Mouse (Mus musculus) heart, adult 2 months (tissue): ENCODE measurements around the gene Mre11a.

Source experiments
- CTCF ChIP-seq: fragments of 200-600 bp; IDR thresholded peaks from 2 replicates; pipeline ENCODE4 v1.8.1; 2022; ENCODE audit warnings: antibody characterized with exemption, mild to moderate bottlenecking, moderate library complexity
- EP300 ChIP-seq: fragments of 200-500 bp; IDR thresholded peaks from 2 replicates; pipeline ENCODE4 v1.6.1; 2011; ENCODE audit warnings: low read depth, low read length, control low read depth; ENCODE audit not compliant: insufficient read depth
- POLR2A ChIP-seq: fragments of 200-500 bp; IDR thresholded peaks from 2 replicates; pipeline ENCODE4 v1.6.1; 2011; ENCODE audit warnings: mild to moderate bottlenecking, low read depth, low read length, control low read depth; ENCODE audit not compliant: insufficient read depth

DNA sequence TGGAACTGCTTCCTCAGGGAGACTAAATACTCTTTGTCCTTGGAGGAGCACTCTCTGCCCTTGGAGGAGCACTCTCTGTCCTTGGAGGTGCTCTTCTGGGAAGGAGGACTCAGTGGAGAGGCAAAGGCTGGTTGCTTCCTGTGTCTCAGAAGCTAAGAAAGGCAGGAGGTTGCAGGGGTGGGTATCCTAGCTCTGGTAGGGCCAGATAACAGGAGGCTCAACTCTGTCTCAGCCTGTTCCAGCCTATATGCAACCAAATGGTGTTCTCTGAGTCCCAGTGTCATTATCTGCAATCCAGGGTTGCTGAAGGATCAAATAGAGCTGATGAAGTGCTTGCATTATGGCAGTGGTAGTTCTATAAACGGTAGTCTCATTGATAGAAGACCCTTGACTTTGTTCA lies 101.5 kb downstream of the Mre11a start:
- no peak for TF ChIP-seq POLR2A
- no peak for TF ChIP-seq CTCF
- no peak for TF ChIP-seq EP300
